Mouse (Mus musculus) left cerebral cortex, adult 9 months (tissue): Measurements from ENCODE around the gene Prkag2.
"Not testable (repeated sequence)": the region's sequence is repeated elsewhere in the genome, so short reads cannot be mapped to it uniquely, and the experiment has no call there.

Experiments
- DNase-seq, 2 experiments: peaks; one replicate each; pipeline ENCODE4 v3.0.0; 2022; ENCODE audit warnings: low spot score in 2 of 2

Gene Prkag2

DNA sequence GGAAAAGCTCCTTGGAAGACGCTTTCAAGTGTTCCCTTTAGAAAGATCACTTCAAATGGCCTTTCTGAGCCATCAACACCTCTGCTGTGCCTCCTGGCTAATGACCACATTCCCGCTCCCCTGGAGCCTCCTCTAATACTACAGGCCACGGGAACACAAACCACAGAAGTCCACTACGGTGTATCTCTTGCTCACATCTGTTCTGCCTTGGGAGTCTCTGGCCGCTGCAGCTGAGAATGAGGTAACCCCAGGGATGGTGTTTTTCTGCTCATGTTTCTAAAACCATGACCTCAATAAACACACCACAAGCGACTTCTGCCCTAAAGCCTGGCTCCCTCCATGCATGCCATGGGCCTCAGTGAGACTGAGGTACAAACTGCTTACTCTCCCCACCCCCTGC lies 227.2 kb downstream of the Prkag2 start:
- DNase-seq, result no peak

DNA sequence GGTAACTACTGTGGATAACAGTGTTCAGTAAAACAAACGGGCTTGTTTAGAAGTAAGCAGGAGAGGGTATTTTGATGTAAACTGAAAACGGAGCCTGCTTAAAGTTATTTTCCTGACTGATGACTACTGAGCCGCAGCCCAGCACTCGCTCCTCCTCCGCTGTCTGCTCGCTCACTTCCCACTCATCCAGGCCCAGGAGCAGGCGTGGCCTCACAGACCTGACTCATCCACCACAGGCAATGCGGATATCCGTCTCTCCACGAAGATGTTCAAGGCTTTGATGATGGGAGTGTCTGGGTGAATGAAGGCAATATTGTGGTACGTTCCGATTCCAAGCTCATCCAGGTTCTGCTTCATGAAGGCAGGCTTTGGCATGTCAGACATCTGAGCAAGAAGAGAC lies 229.2 kb downstream of the Prkag2 start:
- peak; percentile 26 to 69 for DNase-seq

DNA sequence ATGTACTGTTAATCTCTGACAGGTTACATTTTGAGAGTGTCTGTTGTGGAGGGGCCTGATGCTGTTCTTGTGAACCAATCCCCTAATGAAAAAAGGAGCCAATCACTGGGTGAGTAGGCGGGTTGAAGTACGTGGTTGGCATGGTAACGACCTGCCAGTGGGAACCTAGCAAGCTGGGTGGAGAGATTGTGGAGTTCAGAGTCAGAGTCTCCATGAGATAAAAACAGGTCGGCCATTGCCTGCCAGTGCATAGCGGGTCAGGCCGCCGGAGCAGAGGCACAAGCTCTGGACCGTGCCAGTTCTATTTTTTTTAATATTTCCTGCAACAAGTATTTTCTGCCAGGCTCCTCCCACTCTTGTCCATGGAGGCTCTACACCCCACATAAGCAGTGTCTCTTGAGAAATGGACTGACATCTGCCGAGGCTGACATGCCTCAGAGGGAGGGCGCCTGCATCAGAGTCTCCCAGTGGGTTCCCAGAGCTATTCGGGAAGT lies 230.6 kb downstream of the Prkag2 start:
- DNase-seq, result peak in 1 of 2 experiments; percentile 33

DNA sequence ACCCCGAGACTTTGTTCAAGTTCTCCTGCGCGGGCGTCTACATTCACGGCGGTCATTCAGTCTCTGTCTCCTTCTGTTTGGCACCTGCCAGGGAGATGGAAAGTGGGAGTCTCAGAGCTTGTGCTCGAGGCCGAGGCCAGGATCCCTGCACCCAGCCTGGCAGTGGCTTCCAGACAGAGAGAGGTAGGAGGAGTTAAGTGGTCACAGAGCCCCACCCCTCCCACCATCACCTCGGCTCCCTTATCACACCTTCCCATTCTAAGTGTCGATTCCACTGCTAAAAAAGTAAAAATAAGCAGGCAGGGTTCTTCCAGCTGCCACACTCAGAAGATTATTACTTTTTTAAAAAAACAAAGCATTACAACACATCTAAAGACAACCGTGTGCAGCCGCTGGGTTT lies 236.6 kb downstream of the Prkag2 start:
- DNase-seq, result no peak

DNA sequence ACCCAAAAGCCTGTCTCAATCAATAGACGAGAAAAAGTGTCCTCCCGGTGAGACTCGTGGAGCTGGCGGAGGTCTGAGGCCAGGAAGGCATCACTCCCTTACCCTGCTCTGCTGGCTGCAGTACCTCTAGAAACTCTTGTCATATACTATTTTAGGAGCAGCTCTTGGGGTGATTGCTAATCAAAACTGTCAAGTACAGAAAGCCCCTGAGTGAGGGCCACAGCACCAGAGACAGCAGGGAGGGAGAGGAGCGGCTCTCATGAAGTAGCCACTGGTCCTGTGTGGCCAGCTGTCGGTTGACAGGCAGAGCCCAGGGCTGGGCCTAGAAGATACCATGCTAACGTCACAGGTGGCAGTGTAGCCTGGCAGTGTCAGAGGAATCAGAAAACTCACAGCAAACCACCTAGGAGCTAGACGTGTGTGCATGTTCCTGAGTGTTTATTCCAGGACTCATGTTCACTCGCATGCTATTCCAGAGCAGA lies 239.0 kb downstream of the Prkag2 start:
- no peak for DNase-seq

DNA sequence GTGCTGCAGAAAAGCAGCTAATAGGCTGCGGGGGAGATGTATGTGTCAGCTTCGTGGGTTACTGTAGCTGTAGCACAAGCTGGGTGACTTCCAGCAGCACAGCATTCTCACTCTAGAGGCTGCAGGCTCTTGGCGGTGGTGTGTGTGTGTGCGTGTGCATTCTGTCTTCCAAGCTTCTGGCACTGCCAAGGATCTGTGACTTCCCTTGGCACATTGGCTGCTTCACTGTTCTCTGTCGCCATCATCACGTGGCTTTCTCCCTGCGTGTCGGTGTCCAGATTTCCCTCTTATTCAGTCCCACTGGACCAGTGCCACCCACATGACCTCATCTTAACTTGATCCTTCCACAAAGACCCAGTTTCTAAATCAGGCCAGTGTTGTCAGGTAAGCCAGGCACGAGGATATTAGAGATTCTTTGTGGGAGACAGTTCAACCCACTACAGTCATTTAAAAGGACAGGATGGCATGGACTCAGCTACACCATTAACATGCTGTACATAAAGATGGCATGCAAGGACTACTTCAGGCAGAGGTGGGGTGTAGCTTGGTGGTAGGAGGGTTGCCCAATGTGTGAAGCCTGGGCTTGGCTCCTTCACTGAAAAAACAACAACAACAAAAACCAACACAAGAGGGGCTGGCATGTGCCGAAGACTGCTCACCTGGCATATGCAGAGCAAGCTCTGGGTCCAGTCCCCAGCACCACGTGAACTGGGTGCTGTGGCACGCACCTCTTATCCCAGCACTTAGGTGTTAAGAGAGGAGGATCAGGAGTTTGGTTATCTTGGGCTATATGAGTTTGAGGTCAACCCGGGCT lies 239.6 kb downstream of the Prkag2 start:
- peak; percentile 57 to 80 for DNase-seq

DNA sequence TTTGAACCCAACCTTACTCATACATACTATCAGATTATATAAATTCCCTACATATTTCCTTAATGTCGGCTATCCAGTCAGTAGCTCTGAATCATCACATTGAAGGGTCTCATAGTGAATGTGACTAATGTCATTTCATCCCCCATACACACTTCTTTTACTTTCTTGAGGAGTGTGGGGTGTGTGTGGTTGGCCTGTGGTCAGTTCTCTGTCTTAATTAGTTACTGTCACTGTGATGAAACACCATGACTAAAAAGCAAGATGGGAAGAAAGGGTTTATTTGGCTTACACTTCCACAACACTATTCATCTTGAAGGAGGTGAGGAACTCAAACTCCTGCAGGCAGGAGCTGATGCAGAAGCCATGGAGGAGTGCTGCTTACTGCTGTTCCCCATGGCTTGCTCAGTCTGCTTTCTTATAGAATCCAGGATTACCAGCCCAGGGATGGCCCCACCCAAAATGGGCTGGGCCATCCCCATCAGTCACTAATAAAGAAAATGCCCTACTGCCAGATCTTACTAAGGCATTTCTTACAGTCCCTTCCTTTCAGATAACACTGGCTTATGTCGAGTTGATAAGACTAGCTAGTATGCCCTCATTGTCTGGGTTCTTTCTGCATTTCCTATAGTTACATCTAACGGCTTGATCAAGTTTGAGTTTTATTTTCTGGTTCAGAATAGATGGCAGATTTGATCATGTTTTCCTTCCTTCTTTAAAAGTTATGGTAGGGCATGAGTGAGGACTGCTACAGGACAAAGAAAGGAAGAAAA lies 240.5 kb downstream of the Prkag2 start:
- DNase-seq, result no peak

DNA sequence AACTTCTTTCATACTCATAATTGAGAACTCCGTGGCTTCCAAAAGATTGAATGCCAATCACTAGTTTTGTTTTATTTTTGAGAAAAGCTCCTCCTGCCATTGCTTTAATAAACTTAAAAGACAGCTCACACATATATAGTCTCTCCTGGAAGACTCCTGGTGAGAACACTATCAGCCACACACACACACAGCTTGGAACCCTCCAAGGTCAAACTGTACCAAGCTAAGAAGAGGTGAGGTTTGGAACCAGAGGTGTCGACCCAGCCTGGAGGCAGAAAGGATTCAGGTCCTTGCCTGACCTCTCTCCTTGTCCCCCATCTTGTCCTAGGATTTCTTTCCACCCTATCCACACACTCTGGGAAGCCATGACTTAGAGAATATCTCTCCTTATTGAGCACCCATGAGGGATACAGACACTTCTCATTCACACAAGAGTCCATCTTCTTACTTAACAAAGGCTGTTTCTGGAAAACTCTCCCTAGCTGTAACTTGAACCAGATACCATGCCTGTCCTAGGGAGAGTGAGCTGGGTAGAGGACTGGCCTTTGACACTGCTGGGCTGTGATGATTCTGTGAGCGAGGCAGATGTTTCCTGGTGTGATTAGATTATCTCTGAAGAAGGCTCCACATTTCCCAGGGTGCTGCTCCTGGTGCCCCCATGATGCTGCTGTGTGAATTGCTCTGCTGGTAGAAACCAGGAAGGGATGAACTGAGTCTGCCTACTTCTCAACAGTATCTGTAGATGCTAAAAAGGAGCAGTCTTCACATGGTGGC lies 245.4 kb downstream of the Prkag2 start:
- no peak for DNase-seq

DNA sequence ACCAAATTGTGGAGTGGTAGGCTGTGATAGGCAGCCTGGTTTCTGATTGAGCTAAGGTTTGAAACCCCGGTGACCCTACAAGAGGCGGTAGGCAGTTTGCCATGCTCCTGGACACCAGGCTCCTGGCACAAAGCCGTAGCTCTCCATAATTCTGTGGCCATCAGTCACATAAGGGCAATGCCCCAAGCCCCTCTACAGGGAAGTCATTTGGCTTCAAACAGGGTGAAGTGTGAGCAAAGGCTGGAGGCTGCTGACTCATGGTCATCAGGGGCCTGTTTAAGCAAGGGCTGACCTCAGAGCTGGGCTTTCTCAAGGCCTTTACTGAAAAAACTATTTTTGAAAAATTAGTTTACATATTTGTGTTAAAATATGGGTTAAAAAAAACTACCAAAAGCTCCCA lies 246.2 kb downstream of the Prkag2 start:
- DNase-seq, result no peak

DNA sequence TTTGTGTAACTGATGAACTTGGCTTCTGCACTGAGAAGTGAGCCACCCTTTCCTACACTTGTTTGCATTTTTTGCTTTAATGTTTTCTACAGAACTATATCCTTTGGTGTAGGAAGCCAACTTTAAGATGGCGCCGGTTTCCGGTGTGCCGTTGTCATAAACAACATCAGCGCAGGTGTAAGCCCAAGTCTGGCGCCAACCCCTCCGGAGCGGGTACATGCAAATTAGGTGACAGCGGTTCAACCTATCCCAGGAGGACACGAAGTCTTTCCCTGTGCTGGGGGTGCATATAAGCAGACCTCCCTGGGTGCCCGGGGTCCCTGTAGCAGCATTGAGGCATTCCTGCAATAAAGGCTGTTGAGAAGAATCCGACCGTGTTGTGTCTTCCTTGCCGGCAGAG lies 252.2 kb downstream of the Prkag2 start:
- DNase-seq, result not testable (repeated sequence)

DNA sequence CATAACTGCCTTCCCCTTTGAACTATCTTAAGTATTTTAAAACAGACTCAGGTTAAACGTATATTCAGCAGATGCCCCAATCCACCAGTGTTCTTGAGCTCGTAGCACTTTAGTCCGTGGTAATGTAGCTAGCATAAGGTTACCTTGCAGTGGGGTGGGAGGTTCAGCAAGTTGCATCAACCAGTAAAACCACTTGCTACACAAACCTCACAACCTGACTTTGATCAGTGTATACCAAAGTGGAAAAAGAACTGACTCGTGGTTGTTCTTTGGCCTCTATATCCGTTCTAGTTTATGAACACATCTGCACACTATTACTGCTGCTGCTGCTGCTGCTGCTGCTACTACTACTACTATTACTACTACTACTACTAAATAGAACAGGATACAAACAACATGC lies 256.6 kb downstream of the Prkag2 start:
- no peak for DNase-seq

DNA sequence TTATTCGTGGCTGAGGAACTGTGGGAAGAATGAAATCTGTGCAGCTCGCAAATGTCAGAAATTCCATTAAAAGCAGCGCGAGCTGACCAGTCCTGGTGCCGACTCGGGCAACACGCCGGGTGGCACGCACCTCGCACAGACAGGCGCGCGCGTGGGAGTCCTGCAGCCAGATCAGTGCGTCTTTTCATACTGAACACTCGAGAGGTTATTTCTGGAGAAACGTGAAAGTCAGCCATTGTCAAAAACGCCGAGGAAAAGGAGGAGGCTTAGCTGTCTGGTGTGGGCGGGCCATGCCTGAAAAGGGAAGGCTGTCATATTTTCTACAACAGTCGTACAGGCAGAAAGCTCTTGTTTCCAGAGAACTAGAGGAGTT lies 257.4 kb downstream of the Prkag2 start:
- DNase-seq, result no peak

DNA sequence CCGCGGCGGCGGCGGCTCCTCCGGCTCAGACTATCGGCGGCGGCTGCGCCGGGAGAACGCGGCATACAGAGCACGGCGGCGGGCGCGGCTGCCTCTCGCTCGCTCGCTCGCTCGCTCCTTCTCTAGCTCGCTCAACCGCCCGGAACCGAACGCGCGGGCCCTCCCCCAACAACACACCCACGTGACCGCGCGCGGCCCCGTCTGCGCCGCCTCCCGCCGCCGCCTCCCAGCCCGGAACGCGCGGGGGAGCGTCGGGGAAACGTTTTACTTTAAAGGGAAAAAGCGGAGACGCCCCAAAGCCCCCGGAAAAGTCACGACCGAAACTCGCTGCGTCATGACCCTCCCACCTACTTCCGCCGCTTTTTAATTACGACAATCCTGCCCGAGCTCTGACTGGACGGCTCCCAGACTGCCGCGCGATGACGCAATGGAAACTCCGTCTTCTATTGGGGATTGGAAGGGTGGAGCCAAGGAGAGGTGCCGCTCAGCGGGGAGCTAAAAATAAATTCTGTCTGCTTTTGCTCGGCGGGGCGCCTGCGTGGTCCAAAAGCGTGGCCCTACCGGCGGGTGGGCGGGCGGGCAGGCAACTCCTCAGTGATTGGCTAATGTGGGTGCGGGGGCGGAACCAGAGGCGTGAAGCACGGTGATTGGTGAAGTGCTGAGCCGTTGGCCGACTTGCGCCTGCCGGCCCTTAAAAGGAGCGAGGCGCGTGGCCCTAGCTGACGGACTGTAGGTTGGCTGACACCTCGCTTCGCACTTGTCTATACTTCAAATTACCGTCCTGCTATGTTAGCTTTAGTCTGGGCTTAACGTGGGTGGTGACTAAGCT lies 258.0 kb downstream of the Prkag2 start, which contains the start of gene Rheb:
Gene Rheb, minus strand, starts transcription at position 351 of the 829 bp plus-strand sequence.
- DNase-seq, result peak; percentile 99 to 100

DNA sequence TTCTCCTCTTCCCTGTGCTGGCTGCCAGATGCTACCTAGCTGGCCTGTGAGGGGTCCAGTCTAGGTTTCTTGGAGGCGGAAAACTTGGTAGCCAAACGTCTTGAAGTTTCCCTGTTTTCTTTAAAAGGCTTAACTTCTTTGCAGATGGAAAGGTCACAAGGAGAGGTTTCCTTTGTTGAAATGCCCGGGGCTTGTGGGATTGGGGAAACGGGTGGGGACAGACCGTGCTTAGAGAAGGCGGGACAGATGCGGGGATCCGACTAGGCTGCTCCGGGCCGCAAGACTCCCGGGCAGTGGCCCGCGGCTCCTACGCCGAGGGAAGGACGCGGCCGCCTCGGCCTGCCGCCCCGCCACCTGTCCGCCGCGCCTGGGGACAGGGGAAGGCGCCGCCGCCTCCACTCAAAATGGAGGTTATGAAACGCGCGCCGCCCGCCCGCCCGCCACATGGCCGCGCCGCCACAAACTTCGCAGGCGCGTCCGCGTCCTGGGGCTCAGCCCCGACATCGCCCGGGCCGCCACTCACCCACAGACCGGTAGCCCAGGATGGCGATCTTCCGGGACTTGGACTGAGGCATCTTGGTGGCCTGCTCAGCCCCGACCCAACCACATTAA lies 258.7 kb downstream of the Prkag2 start:
- DNase-seq, result peak in 1 of 2 experiments; percentile 31

DNA sequence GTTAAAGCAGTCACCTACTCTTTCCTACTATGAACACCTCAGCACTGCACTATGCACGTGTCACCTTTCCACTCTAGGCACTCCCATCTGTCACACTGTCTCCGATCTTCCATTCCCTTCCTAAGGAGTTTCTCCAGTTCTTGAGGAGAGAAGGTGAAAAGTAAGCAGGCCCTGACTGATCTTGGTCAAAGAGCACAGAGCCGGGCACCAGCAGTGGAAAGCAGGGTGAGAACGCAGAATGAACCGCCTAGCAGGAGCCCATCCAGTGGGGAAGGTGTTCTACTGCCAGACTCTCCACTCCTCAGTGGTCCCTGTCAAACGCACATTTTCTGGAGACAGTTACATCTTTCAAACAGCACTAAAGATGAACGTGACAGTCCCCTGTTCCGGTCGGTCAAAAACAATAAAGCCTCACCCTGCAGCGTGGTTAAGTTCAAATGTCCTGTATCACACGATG lies 259.4 kb downstream of the Prkag2 start:
- no peak for DNase-seq

DNA sequence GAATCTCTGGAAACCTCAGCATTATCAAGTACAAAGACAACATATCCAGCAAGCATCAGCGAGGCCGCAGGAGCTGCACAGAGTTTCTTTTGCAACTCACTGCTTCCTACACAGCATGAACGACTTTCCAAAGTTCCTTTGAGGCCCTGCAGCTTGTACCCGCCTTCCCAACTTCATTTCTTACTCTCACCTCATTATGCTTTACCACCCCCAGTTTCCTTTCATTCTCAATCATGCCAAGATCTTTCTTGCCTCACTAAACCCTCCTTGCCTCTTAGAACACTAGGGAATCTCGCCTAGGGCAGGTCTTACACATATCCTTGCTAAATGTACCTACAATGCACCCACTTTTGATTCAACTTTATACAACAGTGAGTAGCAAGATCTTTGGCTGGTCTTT lies 266.0 kb downstream of the Prkag2 start:
- no peak for DNase-seq

DNA sequence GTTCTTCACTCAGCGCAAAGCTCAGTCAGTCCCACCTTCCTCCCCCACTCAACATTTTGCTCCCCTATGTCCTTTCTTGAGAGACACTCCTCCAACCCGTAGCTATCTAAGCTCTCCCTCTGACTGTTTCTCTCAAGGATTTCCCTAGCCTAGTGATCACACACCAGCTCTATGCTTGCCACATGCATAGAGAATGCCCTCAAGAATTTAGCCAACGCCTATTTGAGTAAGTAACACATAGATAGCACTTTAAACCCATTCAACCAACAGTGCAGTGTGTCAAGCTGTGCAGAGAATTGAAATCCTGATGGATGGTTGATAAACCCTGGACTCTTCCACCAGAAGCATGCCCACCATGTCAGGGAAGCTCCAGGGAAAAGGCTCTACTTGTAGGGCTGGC lies 268.5 kb downstream of the Prkag2 start:
- DNase-seq, result no peak

DNA sequence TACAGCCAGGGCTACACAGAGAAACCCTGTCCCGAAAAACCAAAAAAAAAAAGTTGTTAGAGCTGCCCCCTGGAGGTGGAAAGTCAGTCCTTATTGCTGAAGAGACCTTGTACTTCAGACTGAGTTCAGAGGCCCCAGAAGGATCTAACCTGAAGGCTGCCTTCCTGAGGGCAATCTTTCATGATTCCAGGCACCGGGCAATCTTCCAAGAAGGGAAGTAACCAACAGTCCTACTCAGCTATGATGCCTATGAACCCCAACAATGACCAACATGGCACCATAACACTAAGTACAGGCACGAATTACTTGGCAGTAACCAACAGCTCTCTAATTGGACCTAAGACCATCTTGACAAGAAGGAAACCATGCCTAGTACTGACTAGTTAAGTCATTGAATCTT lies 272.0 kb downstream of the Prkag2 start:
- DNase-seq, result no peak

DNA sequence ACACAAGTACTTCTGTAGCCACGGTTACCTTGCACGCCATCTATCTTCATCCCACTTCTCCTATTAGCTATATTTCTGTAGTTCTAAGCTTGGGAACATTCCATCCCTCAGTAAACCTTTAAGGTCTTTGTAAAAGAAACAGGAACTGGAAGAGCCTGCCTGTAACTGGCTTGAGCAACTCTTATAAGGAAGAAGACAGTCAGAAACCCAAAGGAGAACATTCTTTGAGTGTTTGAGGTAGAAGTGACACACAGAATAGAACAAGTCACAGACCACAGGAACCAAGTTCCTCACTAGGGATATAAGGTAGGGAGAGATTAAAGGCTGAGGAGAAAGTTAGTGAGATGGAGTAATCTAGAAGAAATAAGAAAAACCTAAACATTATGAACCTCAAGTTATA lies 273.3 kb downstream of the Prkag2 start:
- no peak for DNase-seq

DNA sequence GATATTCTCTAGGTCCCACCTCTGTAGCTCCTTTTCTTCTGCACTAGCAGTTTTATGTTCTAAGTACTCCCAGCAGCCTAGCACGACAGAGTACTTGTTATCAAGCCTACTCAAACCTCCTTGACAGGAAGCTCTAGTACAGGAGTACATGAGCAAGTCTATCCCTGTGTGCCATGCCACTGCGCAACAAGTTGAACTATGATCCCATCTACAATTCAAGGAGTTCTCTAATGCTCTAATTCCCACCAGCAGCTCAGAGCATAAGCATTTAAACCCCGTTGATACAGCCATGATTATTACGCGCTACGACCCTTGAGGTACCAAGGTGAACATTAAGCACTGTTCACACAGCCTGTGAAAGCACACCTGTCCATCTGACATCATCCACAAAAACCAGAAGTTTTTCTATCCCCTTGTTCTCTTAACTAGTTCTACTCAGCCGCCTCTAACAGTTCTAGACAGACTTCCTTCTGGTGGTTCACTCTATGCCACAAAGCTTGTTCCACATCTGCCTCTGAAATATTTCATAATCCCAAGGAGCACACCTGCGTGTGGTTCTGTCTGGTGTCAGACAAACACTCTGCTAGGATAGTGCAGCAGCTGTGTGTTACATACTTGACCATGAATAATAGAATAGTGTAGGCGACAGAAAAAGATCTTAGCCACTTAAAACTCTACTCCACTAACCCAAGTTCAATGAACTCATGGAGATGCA lies 274.2 kb downstream of the Prkag2 start:
- DNase-seq, result no peak
